Mouse (Mus musculus) stomach, postnatal 0 days (tissue): ENCODE measurements around the gene Sdc3. TPM values are rescaled to one million over a fixed set of nuclear protein-coding genes. Genes with fewer than 3 reads are reported as not detected.
A peak's percentile ranks its signal among the peaks of the same experiment; 100 is the strongest.

ENCODE experiments used
- ATAC-seq: fragments of 200-750 bp; cut with Nextera tagmentation; 2 replicates; pipeline ENCODE4 v1.8.0; 2017; ENCODE audit not compliant: low FRiP score, low TSS enrichment
- DNase-seq: peaks from one replicate; pipeline ENCODE4 v3.0.0-alpha.2; 2016; ENCODE audit warnings: low spot score
- H3K27ac ChIP-seq: fragments of 300-500 bp; sonication (generic); replicated peaks from 2 replicates; pipeline ENCODE4 v1.5.1; 2014; ENCODE audit warnings: mild to moderate bottlenecking, control low read depth
- H3K27me3 ChIP-seq: fragments of 300-500 bp; sonication (generic); 2 replicates; pipeline ENCODE4 v1.6.1; 2014; ENCODE audit warnings: low read length; ENCODE audit not compliant: control insufficient read depth, insufficient read depth
- H3K36me3 ChIP-seq: fragments of 300-500 bp; sonication (generic); 2 replicates; pipeline ENCODE4 v1.6.1; 2014; ENCODE audit warnings: low read length, mixed read lengths; ENCODE audit not compliant: control insufficient read depth, insufficient read depth
- H3K4me1 ChIP-seq: fragments of 300-500 bp; sonication (generic); replicated peaks from 2 replicates; pipeline ENCODE4 v1.6.1; 2014; ENCODE audit warnings: antibody characterized with exemption; ENCODE audit not compliant: control insufficient read depth, insufficient read depth
- H3K4me2 ChIP-seq: fragments of 300-500 bp; sonication (generic); replicated peaks from 2 replicates; pipeline ENCODE4 v1.6.1; 2014; ENCODE audit warnings: low read depth, mild to moderate bottlenecking, control low read depth, moderate library complexity
- H3K4me3 ChIP-seq: fragments of 300-500 bp; sonication (generic); 2 replicates; pipeline ENCODE4 v1.5.1; 2014; ENCODE audit warnings: low read depth, low read length, control low read depth
- H3K9ac ChIP-seq: fragments of 300-500 bp; sonication (generic); 2 replicates; pipeline ENCODE4 v1.6.1; 2014; ENCODE audit warnings: mild to moderate bottlenecking, low read length, control low read depth, mixed read lengths
- H3K9me3 ChIP-seq: fragments of 300-500 bp; sonication (generic); 2 replicates; pipeline ENCODE4 v1.6.1; 2016; ENCODE audit warnings: low read length; ENCODE audit not compliant: control insufficient read depth
- CTCF ChIP-seq: IDR thresholded peaks from 2 replicates; pipeline ENCODE4 v1.5.1; 2016; ENCODE audit warnings: antibody characterized with exemption, low read depth, mild to moderate bottlenecking, moderate library complexity
- EP300 ChIP-seq: optimal IDR thresholded peaks from 2 replicates; pipeline ENCODE3; 2016; ENCODE audit warnings: antibody characterized with exemption
- WGBS: fragments of 180-500 bp; shearing (Covaris S2); extraction: QIAGEN DNeasy Blood & Tissue Kit; methylation state at CpG from one replicate; pipeline ENCODE4 v1.1.7; 2014; 5-methylcytosine and 5-hydroxymethylcytosine counted together
- polyA plus RNA-seq: library from polyadenylated mRNA; unstranded; fragments of >200 nt; fragmentation: Nextera tagmentation; extraction: Ambion mirVana; gene quantifications from 2 replicates; pipeline ENCODE4 v1.2.1, GENCODE M21; 2015

Gene Sdc3
- polyA plus RNA-seq, 1 experiment from 2014 or later: 11.0 TPM

DNA sequence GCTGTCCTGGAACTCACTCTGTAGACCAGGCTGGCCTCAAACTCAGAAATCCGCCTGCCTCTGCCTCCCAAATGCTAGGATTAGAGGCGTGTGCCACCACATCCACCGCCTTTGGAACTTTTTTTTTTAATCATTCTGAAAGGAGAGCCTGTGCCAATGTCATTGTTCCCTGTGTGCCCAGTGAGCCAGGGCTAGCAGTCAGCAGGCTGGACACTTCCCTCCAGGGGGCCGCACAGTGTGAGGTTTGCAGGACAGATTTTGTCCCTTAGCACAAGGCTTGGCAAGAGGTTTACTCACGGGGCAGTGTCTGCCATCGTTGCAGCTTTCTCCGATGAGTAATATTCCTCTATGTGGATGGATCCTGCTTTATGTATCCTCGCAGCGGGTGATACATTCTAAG lies 14.4 kb downstream of the Sdc3 start:
- no peak overlapping the region for H3K9ac ChIP-seq
- H3K4me1 ChIP-seq: no peaks in the 10 kb centered on the region
- ATAC-seq (no peak), DNase-seq (no peak)
- no peak for TF ChIP-seq CTCF
- no peaks in the 10 kb centered on the region for H3K27me3 ChIP-seq
- no peak overlapping the region for H3K4me3 ChIP-seq
- 93% methylated on average over 9 of the region's 9 CpGs for WGBS
- no peak overlapping the region for H3K4me2 ChIP-seq
- H3K36me3 ChIP-seq: no peaks in the 10 kb centered on the region
- no peaks in the 10 kb centered on the region for H3K9me3 ChIP-seq
- H3K27ac ChIP-seq: no peak overlapping the region

DNA sequence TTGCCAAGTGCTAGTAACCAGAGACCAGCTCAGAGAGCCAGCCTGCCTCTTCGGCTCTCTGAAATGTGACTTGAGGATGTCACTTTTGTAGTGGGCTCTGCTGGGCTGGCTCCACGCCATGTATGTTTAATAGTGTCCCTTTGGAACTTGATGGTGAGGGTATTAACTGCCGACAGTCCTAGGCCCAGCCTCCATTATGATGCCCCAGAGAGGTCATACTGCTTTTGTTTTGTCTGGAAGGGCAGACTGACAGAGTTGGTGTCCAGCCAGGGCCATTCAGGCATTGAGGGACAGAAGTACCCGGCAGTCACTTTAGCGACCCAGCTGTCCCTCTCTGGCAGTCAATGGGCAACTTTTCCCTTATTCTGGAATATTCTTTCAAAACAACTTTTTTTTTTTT lies 17.4 kb downstream of the Sdc3 start:
- H3K9ac ChIP-seq: no peak overlapping the region
- H3K27ac ChIP-seq: no peak overlapping the region
- no peaks in the 10 kb centered on the region for H3K36me3 ChIP-seq
- no peaks in the 10 kb centered on the region for H3K4me1 ChIP-seq
- no peak overlapping the region for H3K4me2 ChIP-seq
- H3K9me3 ChIP-seq: no peaks in the 10 kb centered on the region
- no peak overlapping the region for H3K4me3 ChIP-seq
- no peaks in the 10 kb centered on the region for H3K27me3 ChIP-seq
- DNase-seq (no peak), ATAC-seq (no peak)
- WGBS: 66% methylated on average over 5 of the region's 5 CpGs
- TF ChIP-seq EP300 (no peak), CTCF (no peak)

DNA sequence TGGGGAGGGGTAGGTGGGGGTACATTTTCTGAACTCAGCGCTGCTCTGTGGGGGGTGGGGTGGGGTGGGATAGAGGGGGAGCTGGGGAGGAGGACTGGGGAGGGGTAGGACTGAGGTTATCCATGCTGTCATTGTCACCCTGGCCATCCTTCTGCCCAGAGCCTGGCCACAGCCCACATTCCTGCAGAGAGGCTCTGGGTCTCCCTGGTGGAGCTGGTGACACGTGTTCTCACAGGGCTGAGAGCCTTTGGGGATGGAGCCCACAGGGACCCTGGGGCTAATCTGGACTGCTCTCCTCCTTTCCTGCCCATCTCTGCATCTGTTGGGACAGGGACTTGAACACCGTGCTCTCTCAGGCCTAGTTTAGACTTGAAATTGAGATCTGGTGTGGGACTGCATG lies 18.5 kb downstream of the Sdc3 start:
- ATAC-seq: no peak
- Histone ChIP-seq H3K9ac (no peak overlapping the region), H3K9me3 (no peaks in the 10 kb centered on the region), H3K4me1 (peaks cover 3% of the 10 kb centered on the region; the same call in 1 of the 2 replicates), H3K27me3 (no peaks in the 10 kb centered on the region), H3K27ac (no peak overlapping the region), H3K4me3 (no peak overlapping the region), H3K4me2 (no peak overlapping the region), H3K36me3 (no peaks in the 10 kb centered on the region)
- TF ChIP-seq EP300: no peak
- no peak for TF ChIP-seq CTCF
- no peak for DNase-seq
- 60% methylated on average over 3 of the region's 3 CpGs for WGBS

DNA sequence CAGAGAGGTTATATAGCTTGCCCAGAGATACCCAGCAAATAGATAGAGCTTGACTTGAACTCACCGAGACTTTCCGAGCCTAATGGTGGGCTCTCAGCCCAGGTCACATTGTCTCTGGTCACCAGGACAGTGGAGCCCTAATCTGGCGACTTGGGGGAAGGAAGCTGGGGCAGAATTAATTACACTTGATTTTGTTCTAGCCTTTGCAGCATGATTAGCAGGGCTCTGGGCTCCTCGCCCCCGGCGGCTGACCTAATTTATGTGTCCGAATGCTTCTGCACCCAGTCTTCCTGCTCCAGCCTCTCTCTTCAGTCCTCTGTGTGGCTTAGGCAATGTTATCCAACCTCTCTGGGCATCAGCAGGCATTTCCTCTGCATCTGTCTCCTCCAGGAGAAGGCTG lies 19.0 kb downstream of the Sdc3 start:
- Histone ChIP-seq H3K4me3 (no peak overlapping the region), H3K9ac (no peak overlapping the region), H3K9me3 (no peaks in the 10 kb centered on the region), H3K4me1 (peaks cover 3% of the 10 kb centered on the region; the same call in 1 of the 2 replicates), H3K4me2 (no peak overlapping the region), H3K27me3 (no peaks in the 10 kb centered on the region), H3K36me3 (no peaks in the 10 kb centered on the region), H3K27ac (no peak overlapping the region)
- DNase-seq (no peak), ATAC-seq (no peak)
- WGBS: 81% methylated on average over 7 of the region's 7 CpGs
- TF ChIP-seq CTCF (no peak), EP300 (no peak)

DNA sequence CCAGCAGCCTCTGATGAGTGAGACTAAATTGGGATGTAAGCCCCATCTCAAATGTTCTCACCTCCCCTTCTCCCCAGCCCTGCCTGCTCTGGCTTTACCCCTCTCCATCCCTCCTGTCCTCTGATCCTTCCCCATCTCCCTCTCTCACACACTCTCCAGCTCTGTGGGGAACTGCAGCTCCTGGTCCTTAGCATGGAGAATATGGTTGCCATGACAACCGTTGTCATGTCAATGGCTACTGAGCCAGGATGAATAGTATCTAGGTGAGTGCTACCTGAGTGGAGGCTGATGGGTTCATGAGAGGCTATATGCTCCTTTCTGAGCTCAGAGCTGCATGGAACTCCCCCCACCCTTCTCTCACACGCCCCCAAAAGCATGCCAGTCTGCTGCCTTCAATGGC lies 21.6 kb downstream of the Sdc3 start:
- TF ChIP-seq CTCF: no peak
- TF ChIP-seq EP300: no peak
- no peak overlapping the region for H3K27ac ChIP-seq
- no peak overlapping the region for H3K4me3 ChIP-seq
- no peaks in the 10 kb centered on the region for H3K9me3 ChIP-seq
- no peaks in the 10 kb centered on the region; the same call in 1 of the 2 replicates for H3K36me3 ChIP-seq
- no peak overlapping the region for H3K4me2 ChIP-seq
- no peak overlapping the region for H3K9ac ChIP-seq
- DNase-seq (no peak), ATAC-seq (no peak)
- H3K4me1 ChIP-seq: peaks cover 3% of the 10 kb centered on the region; the same call in 1 of the 2 replicates
- no peaks in the 10 kb centered on the region for H3K27me3 ChIP-seq
- 63% methylated on average over 2 of the region's 2 CpGs for WGBS

DNA sequence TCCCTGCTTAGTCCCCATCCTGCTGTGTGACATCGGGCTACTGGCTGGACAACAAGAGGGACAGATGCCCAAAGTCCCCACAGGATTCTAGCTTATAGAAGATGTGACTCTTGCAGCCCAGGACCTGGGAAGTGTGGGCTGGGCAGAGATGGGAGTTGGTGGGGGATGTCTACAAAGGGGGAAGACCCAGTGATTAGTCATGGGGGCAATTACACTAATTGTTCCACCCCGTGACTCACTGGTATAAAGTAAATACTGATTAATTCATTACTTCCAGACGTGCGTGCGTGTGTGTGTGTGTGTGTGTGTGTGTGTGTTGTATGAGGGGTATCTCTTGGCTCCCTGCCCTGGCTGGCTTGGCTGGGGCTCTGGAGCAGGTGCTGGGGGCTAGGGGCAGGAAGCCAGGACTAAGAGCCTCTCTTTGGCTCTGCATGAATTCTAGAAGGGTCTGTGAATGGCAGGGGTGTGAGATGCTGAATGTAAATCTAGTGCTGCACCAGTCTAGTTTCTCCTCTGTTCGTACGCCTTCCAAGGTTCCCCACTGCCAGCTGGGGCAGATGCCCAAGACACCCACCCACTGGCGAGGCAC lies 22.5 kb downstream of the Sdc3 start:
- TF ChIP-seq EP300 (no peak), CTCF (no peak)
- Histone ChIP-seq H3K36me3 (no peaks in the 10 kb centered on the region; the same call in 1 of the 2 replicates), H3K27ac (no peak overlapping the region), H3K27me3 (no peaks in the 10 kb centered on the region), H3K4me3 (no peak overlapping the region), H3K4me1 (peaks cover 3% of the 10 kb centered on the region; the same call in 1 of the 2 replicates), H3K4me2 (no peak overlapping the region), H3K9ac (no peak overlapping the region), H3K9me3 (no peaks in the 10 kb centered on the region)
- peak; percentile 54 for DNase-seq
- ATAC-seq: 0 out of 2 replicates have a peak, but pooled peaks have one; percentile 24
- WGBS: 44% methylated on average over 8 of the region's 8 CpGs
